Mouse (Mus musculus): ENCODE measurements at regions not wholly inside any gene's neighbourhood (a gene's known extent, or its start where the extent isn't known, plus 50 kb on each side); places are given as distances from the start of the nearest gene placed in this dataset.
"Not testable (repeated sequence)": the region's sequence is repeated elsewhere in the genome, so short reads cannot be mapped to it uniquely, and the experiment has no call there.

DNA sequence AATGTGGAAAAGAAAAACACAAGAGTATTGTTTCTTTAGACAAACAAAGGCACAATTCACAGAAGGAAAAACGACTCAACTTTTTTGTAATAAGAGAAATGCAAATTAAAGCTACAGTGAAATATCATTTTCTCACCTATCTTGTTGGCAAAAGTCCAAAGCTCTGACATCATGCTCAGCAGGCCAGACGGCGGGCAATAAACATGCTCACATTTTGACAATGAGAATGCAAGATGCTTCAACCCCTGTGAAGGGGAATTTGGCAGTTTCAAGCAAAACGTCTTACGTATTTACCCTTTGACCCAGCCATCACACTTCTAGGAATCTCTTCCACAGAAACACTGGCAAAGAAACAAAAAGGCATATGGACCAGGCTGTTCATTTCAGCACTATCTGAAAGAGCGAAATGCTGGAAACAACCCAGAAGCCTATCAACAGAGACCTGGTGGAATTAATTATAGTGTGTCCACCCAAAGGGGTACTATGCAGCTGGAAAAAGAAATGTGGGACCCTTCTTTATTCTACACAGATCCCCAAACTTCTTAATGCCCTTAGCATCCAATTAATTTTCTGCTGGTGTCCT, 203.4 kb upstream of the 2610301B20Rik start:
- DNase-seq (ENCODE audit: low spot score): no peak

DNA sequence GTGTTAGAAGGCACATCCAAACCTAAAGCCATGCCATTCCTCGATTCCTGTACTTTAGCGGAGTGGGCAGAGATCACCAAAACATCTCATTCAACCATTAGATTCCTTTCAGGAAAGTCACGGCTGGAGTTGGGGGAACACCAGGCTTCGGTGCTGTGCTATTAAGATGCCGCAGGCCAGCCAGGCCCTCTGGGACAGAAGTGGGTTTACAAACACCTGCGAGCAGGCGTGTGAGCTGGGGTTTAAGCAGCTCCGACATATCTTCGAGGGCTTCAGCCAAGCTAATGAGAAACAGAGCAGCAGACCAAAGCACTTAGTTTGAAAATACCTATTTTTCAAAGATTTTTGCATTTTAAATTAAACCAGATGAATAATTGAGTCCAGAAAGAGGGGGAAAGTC, 183.2 kb upstream of the 2610301B20Rik start:
- no peak for DNase-seq (ENCODE audit: low spot score)

DNA sequence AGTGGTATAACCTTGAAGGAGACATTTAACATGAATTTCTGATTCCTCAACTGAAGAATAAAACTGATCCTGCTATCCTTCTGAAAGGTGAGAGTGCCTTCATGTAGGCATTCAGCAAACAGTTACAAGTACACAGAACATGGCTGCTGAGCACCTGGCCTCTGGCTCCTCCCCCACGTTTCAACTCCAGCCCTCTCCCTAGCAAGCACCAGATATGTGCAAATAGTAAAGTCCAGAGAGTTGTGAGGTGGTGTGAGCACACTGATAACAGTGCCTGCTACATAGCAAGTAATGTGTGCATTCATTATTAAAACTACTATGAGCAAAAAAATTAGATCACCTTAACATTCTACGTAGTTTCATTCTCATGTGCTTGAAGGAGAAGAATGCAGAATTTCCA, 181.4 kb upstream of the 2610301B20Rik start:
- no peak for DNase-seq (ENCODE audit: low spot score)

DNA sequence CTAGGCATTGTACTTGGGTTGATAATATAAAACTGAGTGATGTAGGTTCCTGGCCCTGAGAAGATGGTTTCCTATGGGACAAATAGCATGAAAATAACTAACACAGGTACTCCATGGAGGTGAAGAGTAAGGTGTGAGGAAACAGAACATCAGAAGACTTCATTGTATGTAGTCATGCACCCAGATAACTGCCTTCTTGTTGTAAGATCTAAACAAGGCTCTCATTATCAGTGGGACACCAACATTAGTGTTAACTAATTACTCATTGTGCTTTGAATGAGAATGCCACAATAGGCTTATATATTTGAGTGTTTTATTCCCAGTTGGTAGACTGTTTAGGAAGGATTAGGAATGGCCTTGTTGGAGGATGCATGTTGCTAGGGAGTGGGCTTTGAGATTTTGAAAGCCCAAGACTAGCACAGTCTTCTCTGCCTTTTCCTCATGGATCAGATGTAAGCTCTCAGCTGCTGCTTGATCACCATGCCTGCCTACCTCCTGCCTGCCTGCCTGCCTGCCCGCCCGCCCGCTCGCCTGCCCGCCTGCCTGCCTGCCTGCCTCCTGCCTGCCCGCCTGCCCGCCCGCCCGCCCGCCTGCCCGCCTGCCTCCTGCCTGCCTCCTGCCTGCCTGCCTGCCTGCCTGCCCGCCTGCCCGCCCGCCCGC, 180.7 kb upstream of the 2610301B20Rik start:
- DNase-seq (ENCODE audit: low spot score): no peak

DNA sequence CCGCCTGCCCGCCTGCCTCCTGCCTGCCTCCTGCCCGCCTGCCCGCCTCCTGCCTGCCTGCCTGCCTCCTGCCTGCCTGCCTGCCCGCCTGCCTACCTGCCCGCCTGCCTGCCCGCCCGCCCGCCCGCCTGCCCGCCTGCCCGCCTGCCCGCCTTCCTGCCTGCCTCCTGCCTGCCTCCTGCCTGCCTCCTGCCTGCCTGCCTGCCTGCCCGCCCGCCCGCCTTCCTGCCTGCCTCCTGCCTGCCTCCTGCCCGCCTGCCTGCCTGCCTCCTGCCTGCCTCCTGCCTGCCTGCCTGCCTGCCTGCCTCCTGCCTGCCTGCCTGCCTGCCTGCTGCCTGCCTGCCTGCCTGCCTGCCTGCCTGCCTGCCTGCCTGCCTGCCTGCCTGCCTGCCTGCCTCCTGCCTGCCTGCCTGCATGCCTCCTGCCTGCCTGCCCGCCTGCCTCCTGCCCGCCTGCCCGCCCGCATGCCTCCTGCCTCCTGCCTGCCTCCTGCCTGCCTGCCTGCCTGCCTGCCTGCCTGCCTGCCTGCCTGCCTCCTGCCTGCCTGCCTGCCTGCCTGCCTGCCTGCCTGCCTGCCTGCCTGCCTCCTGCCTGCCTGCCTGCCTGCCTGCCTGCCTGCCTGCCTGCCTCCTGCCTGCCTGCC, 180.1 kb upstream of the 2610301B20Rik start:
- DNase-seq (ENCODE audit: low spot score): not testable (repeated sequence)

DNA sequence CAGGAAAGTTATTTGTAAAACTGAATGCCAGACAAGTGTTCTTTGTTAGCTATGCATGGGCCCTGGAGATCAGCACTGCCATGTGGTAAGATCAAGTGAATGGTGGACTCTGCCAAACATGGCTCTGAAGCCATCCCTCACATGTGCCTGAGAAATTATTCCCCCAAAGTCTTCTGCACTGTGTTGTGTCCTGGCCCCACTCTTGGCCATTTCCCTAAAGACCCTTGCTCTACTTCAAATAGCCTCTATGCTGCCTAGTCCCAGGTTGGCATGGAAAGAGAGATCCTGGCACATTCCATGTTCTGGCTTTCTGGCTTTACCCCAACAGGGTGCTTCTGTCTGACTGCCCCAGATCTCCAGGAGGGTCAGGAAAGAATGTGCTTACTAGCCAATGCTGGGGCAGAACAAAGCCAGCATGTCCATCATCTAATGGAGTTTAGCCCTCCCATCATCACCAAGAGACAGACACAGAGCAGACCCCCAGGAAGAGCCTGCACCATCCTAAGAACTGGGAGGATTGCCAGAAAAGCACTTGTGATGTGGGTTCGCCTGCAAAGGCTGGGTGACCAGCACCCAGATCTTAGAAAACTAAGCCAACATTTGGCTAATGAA, 177.0 kb upstream of the 2610301B20Rik start:
- DNase-seq (ENCODE audit: low spot score): no peak

GRCm38 (mm10) chr4:10698637-10699036, 175.7 kb upstream of the 2610301B20Rik start:
- no peak for DNase-seq (ENCODE audit: low spot score)

GRCm38 (mm10) chr4:10701479-10701878, 172.8 kb upstream of the 2610301B20Rik start:
- DNase-seq (ENCODE audit: low spot score): no peak

- DNase-seq (ENCODE audit: low spot score): no peak
Measured at GRCm38 (mm10) chr4:10703212-10703611, 171.1 kb upstream of the 2610301B20Rik start.

GRCm38 (mm10) chr4:10707016-10707657, 167.2 kb upstream of the 2610301B20Rik start:
- DNase-seq (ENCODE audit: low spot score): peak; percentile 28

- DNase-seq (ENCODE audit: low spot score): peak; percentile 83
Measured at GRCm38 (mm10) chr4:10707658-10708056, 166.6 kb upstream of the 2610301B20Rik start.

DNA sequence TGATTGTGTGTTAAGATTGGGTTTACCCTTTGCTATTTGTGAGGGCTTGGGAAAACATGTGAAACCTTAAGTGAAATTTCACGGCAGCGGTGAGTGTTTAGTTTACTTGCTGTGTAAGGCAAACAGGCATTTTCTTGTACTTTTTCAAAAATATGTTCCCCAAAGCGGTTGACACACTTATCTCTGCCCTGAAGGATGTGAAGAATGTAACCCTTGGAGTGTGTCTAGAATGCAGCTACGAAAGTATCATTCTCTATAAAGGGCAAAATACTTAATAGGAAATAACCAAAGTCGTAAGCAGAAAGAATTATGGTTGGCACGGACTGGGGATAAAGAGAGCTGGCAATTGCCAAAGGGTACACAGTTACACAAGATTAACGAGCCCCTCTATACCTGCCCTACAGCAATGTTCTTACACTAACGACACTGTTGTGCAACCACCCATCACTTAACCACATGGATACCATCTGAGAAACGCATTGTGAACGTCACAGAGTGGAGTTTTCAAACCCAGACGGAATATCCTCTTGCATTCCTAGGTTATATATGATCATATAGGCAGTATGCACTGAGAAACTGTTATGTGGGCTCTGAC, 162.3 kb upstream of the 2610301B20Rik start:
- DNase-seq (ENCODE audit: low spot score): no peak

DNA sequence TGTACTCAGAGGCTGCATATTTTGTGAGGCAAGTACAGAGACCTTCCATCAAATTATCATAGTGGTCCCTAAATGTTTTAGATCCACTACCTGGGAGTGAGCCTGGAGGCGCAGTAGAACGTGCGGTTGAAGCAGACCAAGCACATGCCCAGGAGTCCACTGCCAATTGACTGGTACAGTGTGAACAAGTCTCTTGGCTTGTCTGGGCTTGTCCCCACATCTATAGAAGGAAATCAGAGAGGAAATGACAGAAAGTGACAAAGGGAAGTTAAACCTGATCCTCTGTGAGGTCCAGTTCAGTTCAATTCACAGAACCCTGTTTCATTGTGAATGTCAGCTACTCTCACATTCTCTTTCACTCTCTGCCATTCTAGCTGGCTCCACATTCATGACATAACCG, 151.0 kb upstream of the 2610301B20Rik start:
- DNase-seq (ENCODE audit: low spot score): no peak

GRCm38 (mm10) chr4:10727894-10728293, 146.4 kb upstream of the 2610301B20Rik start:
- no peak for DNase-seq (ENCODE audit: low spot score)

GRCm38 (mm10) chr4:10745207-10745606, 129.1 kb upstream of the 2610301B20Rik start:
- no peak for DNase-seq (ENCODE audit: low spot score)

DNA sequence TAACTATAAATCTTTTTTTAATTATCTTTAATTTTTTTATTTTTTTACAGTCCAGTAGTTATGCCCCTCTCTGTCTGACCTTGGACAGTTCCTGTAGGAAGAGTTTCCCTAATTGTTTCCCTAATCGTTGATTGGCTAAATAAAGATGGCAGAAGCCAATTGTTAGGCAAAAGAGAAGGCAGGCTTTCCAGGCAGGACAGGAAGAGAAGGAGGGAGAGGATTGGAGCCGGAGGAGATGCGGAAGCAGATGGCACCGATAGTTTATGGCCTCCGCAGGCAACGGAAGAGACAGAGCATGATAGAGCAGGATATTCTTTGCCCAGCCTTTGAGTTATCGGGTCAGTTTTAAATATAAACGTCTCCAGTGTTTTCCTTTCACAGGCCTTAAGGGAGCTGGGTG, 125.5 kb upstream of the 2610301B20Rik start:
- DNase-seq (ENCODE audit: low spot score): no peak

DNA sequence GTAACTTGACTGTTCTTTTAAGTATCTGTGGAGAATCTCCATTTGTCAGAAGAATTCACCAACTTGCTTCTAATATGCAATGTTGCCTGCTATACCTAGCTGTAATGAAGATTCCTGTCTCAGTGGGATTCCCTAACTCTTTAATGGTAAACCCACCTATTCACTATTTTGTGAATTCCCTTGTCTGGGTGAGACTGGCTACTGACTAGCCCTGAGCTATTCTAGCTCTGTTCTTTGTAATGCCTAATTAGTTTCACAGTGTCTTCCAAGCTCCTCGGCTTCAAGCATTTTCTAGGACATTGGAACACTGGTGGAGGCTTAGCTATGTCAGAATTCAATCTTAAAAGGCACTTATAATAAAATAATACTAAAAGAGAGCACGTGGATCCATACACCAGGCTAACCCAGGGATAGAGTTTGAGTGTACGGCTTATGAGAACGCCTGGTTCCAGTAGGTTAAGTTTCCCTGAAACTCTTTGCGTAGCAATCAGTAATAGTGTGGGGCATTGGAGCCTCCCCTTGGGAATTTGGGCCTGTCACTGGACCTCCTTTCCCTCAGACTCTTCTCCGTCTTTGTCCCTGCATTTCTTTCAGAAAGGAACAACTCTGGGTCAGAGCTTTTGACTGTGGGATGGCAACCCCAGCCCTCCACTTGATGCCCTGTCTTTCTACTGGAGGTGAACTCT, 123.8 kb upstream of the 2610301B20Rik start:
- not testable (repeated sequence) for DNase-seq (ENCODE audit: low spot score)

- no peak for DNase-seq (ENCODE audit: low spot score)
Measured at GRCm38 (mm10) chr4:10753176-10753575, 121.1 kb upstream of the 2610301B20Rik start.

GRCm38 (mm10) chr4:10759491-10759890, 114.8 kb upstream of the 2610301B20Rik start:
- no peak for DNase-seq (ENCODE audit: low spot score)

DNA sequence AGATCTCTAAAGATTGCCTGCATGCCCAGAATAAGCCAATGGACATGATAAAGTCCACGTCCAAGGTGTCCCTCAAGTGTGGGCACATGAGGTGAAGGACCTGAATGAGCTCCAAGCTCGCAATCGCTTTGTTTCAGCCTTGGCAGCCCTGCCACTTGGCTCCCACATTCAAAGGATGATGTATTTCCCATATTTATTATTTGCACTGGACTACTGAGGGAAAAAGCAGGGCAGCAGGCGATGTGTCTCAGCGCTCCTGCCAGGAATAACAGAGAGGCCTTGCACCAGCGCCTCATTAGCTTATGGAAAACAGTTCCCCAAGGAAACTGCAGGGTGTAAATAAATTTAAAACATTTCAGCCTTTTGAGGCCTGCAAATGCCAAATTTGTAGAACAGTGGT, 106.6 kb upstream of the 2610301B20Rik start:
- DNase-seq (ENCODE audit: low spot score): peak; percentile 8

DNA sequence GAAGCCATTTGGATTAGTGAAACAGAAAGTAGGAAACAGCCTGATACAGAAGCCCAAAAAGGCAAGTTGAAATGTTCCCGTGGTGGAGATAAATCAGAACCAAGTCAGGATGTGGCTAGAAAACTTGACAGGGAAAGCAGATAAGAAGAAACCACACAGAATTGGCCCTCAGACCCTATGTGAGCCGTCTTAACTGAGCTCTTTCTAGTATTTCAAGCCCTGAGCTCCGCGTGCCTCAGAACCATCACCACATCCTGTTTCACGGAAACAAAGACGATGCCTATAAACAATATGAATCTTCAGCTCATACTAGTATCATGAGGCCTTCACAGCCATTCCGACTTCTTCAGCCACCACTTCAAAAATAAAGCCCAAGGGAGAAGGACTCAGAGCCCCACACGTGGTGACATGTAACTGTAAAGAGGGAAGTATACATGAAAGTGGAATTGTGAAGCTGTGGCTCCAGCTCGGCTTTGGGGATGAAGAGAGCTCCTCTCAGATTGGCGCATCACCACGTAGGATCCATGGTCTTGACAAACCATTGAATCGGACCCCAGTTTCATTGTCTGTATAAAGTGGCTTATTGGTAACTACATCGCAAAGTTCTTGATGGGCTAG, 104.2 kb upstream of the 2610301B20Rik start:
- no peak for DNase-seq (ENCODE audit: low spot score)

Measured in ovary, adult 18-20 months (tissue).